Mouse (Mus musculus) hindlimb bud, embryonic 11.5 days (tissue): ENCODE measurements around the gene Camta2.

Experiments
- DNase-seq: peaks from one replicate; pipeline ENCODE4 v3.0.0-alpha.2; 2012; ENCODE audit warnings: low read depth, low spot score; ENCODE audit errors: extremely low spot score

The Camta2 gene

DNA sequence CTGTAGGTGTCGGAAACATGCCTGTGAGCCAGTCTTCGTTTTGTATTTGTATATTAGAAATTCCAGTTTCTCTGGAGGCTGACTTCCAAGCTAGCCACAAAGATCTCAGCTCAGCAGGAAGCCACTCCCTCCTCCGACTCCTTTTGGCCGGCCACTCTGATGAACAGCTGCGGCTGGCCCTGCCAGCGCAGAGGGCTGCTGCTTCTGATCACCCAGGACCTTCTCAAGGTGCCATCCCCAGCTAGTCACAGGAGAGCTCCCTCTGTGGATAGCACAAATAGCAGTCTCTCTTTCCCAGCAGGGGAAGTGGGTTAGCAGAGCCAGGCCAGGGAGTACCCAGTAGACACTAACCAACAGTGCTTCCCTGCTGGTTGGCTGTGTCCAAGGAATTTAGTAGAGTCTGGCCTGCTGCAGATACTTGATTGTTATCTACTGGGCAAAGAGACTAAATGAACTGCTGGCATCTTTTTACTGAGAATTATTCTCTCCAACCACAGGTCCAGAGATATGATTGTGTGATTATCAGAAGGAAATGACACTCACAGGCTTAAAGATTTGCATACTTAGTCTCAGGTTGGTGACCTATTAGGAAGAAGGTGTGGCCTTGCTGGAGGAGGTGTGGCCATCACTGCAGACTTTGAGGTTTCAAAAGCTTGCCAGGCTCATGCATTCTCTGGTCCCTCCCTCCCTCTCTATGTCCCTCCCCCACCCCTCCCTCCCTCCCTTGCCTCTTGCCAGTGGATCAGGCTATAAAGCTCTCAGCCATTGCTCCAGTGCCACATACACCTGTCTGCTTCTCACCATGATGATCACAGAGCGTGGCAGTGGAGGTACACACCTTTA is 65.7 kb downstream of the Camta2 start:
- DNase-seq: no peak
